Mouse (Mus musculus) liver, embryonic 13.5 days (tissue): ENCODE measurements around the gene Nrbf2. TPM values are rescaled to one million over a fixed set of nuclear protein-coding genes. Genes with fewer than 3 reads are reported as not detected.
A peak's percentile ranks its signal among the peaks of the same experiment; 100 is the strongest.

ENCODE experiments used
- ATAC-seq: fragments of 200-750 bp; cut with Nextera tagmentation; 2 replicates; pipeline ENCODE4 v1.8.0; 2017; ENCODE audit warnings: low read depth, mild to moderate bottlenecking, moderate number of reproducible peaks, moderate library complexity
- DNase-seq: peaks from one replicate; pipeline ENCODE4 v3.0.0; 2022
- H3K27ac ChIP-seq: fragments of 300-500 bp; sonication (generic); 2 replicates; pipeline ENCODE4 v1.5.1; 2015; ENCODE audit warnings: moderate library complexity, mild to moderate bottlenecking, inconsistent platforms
- H3K27me3 ChIP-seq: fragments of 300-500 bp; sonication (generic); 2 replicates; pipeline ENCODE4 v1.6.1; 2015; ENCODE audit warnings: mild to moderate bottlenecking, inconsistent platforms
- H3K36me3 ChIP-seq: fragments of 300-500 bp; sonication (generic); 2 replicates; pipeline ENCODE4 v1.6.1; 2015; ENCODE audit warnings: mild to moderate bottlenecking, inconsistent platforms
- H3K4me1 ChIP-seq: fragments of 300-500 bp; sonication (generic); replicated peaks from 2 replicates; pipeline ENCODE4 v1.6.1; 2015; ENCODE audit warnings: inconsistent platforms
- H3K4me2 ChIP-seq: fragments of 300-500 bp; sonication (generic); 2 replicates; pipeline ENCODE4 v1.6.1; 2015; ENCODE audit warnings: inconsistent platforms, mild to moderate bottlenecking, moderate library complexity
- H3K4me3 ChIP-seq: fragments of 300-500 bp; sonication (generic); replicated peaks from 2 replicates; pipeline ENCODE4 v1.5.1; 2015; ENCODE audit warnings: mild to moderate bottlenecking, inconsistent platforms
- H3K9ac ChIP-seq: fragments of 300-500 bp; sonication (generic); 2 replicates; pipeline ENCODE4 v1.6.1; 2015; ENCODE audit warnings: mild to moderate bottlenecking, inconsistent platforms
- H3K9me3 ChIP-seq: fragments of 300-500 bp; sonication (generic); replicated peaks from 2 replicates; pipeline ENCODE4 v1.6.1; 2016; ENCODE audit warnings: inconsistent platforms
- WGBS: fragments of 180-500 bp; shearing (Covaris S2); methylation state at CpG from one replicate; pipeline ENCODE4 v1.1.7; 2015; ENCODE audit not compliant: insufficient replicate concordance; 5-methylcytosine and 5-hydroxymethylcytosine counted together
- polyA plus RNA-seq: library from polyadenylated mRNA; unstranded; fragments of >200 nt; fragmentation: Nextera tagmentation; extraction: Ambion mirVana; gene quantifications from 2 replicates; pipeline ENCODE4 v1.2.1, GENCODE M21; 2015

The Nrbf2 gene
- polyA plus RNA-seq, 1 experiment from 2014 or later, result 19.2 TPM

- no peaks in the 10 kb centered on the region for H3K4me1 ChIP-seq
- WGBS, result 55% methylated on average over 6 of the region's 6 CpGs
Observed at GRCm38 (mm10) chr10:67312456-67312855, 27.4 kb upstream of the Nrbf2 start.

GRCm38 (mm10) chr10:67311277-67311959 lies 26.3 kb upstream of the Nrbf2 start:
- Histone ChIP-seq H3K4me2 (no peak overlapping the region), H3K9ac (no peak overlapping the region), H3K4me3 (no peak overlapping the region), H3K36me3 (no peaks in the 10 kb centered on the region), H3K9me3 (no peaks in the 10 kb centered on the region), H3K27me3 (no peaks in the 10 kb centered on the region), H3K4me1 (no peaks in the 10 kb centered on the region), H3K27ac (no peak overlapping the region)
- WGBS, result 19% methylated on average over 9 of the region's 9 CpGs
- ATAC-seq, result peak; percentile 52; the same call in 1 of the 2 replicates
- DNase-seq, result peak; percentile 31

More at GRCm38 (mm10) chr10:67312456-67312855, 27.4 kb upstream of the Nrbf2 start:
- Histone ChIP-seq H3K9me3 (no peaks in the 10 kb centered on the region), H3K27ac (no peak overlapping the region), H3K9ac (no peak overlapping the region), H3K27me3 (no peaks in the 10 kb centered on the region), H3K4me2 (no peak overlapping the region), H3K4me3 (no peak overlapping the region), H3K36me3 (no peaks in the 10 kb centered on the region)
- no peak for ATAC-seq
- no peak for DNase-seq

- 65% methylated on average over 7 of the region's 7 CpGs for WGBS
- ATAC-seq (no peak), DNase-seq (no peak)
- H3K27ac ChIP-seq, result no peak overlapping the region
- H3K36me3 ChIP-seq, result no peaks in the 10 kb centered on the region
- H3K9me3 ChIP-seq, result no peaks in the 10 kb centered on the region
- H3K4me2 ChIP-seq, result no peak overlapping the region
- H3K4me3 ChIP-seq, result no peak overlapping the region
- no peaks in the 10 kb centered on the region for H3K4me1 ChIP-seq
- H3K27me3 ChIP-seq, result no peaks in the 10 kb centered on the region
- H3K9ac ChIP-seq, result no peak overlapping the region
Observed at GRCm38 (mm10) chr10:67309483-67310138, 24.5 kb upstream of the Nrbf2 start.

DNA sequence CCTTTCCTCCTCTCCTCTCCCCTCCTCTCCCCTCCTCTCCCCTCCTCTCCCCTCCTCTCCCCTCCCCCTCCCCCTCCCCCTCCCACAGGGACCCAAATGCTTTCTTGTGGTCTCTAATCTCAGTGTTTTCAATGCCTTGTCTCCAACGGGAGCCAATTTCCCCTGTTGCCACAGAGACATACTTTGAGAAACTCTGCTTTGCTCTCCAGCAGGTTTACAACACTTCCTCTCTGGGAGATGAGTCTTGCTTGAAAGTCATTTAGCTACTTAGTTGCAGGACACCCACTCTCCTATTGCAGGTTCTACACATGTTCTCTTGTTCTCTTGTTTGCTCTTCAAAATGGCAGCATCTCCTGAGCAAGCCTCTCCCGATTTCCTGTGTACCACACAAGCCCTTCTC lies 17.2 kb upstream of the Nrbf2 start:
- Histone ChIP-seq H3K4me1 (peaks cover 27% of the 10 kb centered on the region), H3K4me3 (no peak overlapping the region), H3K4me2 (no peak overlapping the region), H3K36me3 (no peaks in the 10 kb centered on the region), H3K9ac (no peak overlapping the region), H3K27me3 (no peaks in the 10 kb centered on the region), H3K27ac (no peak overlapping the region), H3K9me3 (no peaks in the 10 kb centered on the region)
- DNase-seq (no peak), ATAC-seq (no peak)
- WGBS, result 41% methylated on average over 2 of the region's 2 CpGs

GRCm38 (mm10) chr10:67301046-67301445 lies 15.9 kb upstream of the Nrbf2 start:
- no peaks in the 10 kb centered on the region for H3K27me3 ChIP-seq
- peak; percentile 29; the same call in 1 of the 2 replicates for ATAC-seq
- H3K9me3 ChIP-seq, result no peaks in the 10 kb centered on the region
- H3K9ac ChIP-seq, result no peak overlapping the region
- 32% methylated on average over 6 of the region's 6 CpGs for WGBS
- H3K4me3 ChIP-seq, result no peak overlapping the region
- DNase-seq, result no peak
- H3K4me1 ChIP-seq, result peaks cover 40% of the 10 kb centered on the region
- H3K27ac ChIP-seq, result no peak overlapping the region
- H3K36me3 ChIP-seq, result no peaks in the 10 kb centered on the region
- H3K4me2 ChIP-seq, result no peak overlapping the region

- Histone ChIP-seq H3K27ac (no peak overlapping the region), H3K4me1 (peaks cover 53% of the 10 kb centered on the region), H3K4me2 (no peak overlapping the region), H3K36me3 (no peaks in the 10 kb centered on the region), H3K9me3 (no peaks in the 10 kb centered on the region), H3K9ac (0 out of 2 replicates have a peak overlapping the region, but pooled peaks have one; percentile 19), H3K27me3 (no peaks in the 10 kb centered on the region), H3K4me3 (no peak overlapping the region)
- ATAC-seq, result no peak
- DNase-seq, result no peak
- WGBS, result 72% methylated on average over 4 of the region's 4 CpGs
Observed at GRCm38 (mm10) chr10:67299285-67299684, 14.2 kb upstream of the Nrbf2 start.

DNA sequence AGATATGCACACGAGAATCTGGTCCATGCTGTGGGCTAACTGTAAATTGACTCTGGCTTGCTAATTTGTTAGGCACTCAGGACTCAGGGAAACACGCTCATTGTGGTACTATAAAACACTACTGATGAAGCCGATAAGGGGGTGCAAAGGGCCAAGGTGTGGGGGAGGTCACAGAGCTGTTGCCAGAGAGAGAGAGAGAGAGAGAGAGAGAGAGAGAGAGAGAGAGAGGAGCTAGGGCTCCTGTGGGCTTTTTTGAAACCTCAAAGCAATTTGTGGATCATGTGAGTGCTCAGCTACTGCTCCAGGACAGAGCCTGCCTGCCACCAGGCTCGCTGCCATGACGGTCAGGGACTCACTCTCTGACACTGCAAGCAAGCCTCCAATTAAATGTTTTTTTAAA lies 13.8 kb upstream of the Nrbf2 start:
- H3K27me3 ChIP-seq, result no peaks in the 10 kb centered on the region
- H3K4me2 ChIP-seq, result 0 out of 2 replicates have a peak overlapping the region, but pooled peaks have one; percentile 13
- H3K9ac ChIP-seq, result peak overlapping the region; percentile 19; the same call in 1 of the 2 replicates
- no peak overlapping the region for H3K4me3 ChIP-seq
- H3K4me1 ChIP-seq, result peaks cover 53% of the 10 kb centered on the region
- WGBS, result 50% methylated on average over 5 of the region's 5 CpGs
- no peaks in the 10 kb centered on the region for H3K9me3 ChIP-seq
- no peaks in the 10 kb centered on the region for H3K36me3 ChIP-seq
- ATAC-seq (no peak), DNase-seq (no peak)
- no peak overlapping the region for H3K27ac ChIP-seq

DNA sequence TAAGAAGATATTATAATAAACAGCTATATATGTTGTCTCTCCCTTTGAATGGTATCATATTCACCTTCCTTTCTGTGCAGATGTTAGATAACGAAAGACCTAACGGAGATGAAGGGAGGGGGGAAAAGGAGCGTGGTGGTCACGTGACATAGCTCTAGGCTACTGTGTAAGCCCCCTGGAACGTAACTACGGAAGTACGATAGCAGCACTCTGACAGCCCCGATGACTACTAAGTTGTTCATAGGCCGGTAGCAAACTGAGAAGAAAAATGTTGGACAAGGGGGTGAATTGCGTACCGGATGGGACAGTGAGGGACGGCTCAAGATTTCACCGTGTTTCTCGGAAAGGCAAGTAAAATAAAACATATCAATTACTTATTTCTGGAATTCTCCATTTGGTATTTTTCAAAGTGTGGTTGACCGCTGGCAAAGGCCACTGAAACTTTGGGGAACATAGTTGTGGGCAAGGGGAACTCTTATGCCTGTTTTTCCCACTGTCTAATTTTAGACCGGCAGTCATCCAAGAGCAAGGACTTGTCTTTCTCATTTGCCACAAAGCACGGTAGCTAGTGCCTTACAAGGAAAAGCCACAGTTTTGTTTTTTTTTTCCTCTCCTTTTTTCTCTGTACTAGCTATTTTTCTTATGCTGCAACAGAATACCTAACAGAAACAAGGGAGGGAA lies 12.2 kb upstream of the Nrbf2 start:
- no peak for DNase-seq
- H3K27ac ChIP-seq, result peak overlapping the region; percentile 85; the same call in 1 of the 2 replicates
- WGBS, result 67% methylated on average over 17 of the region's 17 CpGs
- H3K4me2 ChIP-seq, result peak overlapping the region; percentile 51
- peak overlapping the region; percentile 8; the same call in 1 of the 2 replicates for H3K9ac ChIP-seq
- no peaks in the 10 kb centered on the region for H3K36me3 ChIP-seq
- H3K9me3 ChIP-seq, result no peaks in the 10 kb centered on the region
- no peaks in the 10 kb centered on the region for H3K27me3 ChIP-seq
- H3K4me1 ChIP-seq, result peaks cover 50% of the 10 kb centered on the region
- peak; percentile 10; the same call in 1 of the 2 replicates for ATAC-seq
- H3K4me3 ChIP-seq, result peak overlapping the region; percentile 17

DNA sequence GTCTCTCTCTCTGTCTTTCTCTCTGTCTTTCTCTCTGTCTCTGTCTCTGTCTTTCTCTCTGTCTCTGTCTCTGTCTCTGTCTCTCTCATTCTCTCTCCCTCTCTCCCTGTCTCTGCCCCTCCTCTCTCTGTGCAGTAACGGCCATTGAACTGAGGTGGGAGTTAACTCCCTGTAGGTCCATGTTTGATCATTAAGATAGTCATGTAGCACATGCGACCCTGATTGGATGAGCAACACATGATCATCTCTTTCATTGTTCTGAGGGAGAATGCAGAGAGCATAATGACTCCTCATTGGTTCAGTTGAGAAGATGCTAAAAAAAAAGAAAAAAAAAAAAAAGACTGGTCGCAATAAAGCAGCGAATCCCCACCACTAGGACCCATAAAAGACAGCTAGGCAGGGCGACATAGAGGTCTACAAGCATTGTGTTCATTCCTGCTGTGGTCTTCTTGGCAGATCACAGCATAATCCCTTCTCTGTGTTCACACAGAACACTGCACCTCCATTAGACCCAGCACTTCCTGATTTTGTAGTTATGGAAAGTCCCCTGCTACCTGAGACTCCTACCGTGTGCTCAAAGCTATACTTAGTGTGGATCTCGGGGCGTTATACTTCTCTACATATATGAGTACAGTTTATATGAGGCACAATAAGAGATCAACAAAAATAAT lies 11.5 kb upstream of the Nrbf2 start:
- Histone ChIP-seq H3K27me3 (no peaks in the 10 kb centered on the region), H3K9me3 (no peaks in the 10 kb centered on the region), H3K9ac (peak overlapping the region; percentile 49; the same call in 1 of the 2 replicates), H3K4me3 (no peak overlapping the region; the same call in none of the 2 replicates), H3K27ac (peak overlapping the region; percentile 85), H3K4me1 (peaks cover 50% of the 10 kb centered on the region), H3K4me2 (peak overlapping the region; percentile 51), H3K36me3 (no peaks in the 10 kb centered on the region)
- ATAC-seq (peak; percentile 57), DNase-seq (no peak)
- 50% methylated on average over 8 of the region's 8 CpGs for WGBS

GRCm38 (mm10) chr10:67295938-67296466 lies 10.9 kb upstream of the Nrbf2 start:
- peak overlapping the region; percentile 85 for H3K27ac ChIP-seq
- peak overlapping the region; percentile 49 for H3K9ac ChIP-seq
- no peaks in the 10 kb centered on the region for H3K9me3 ChIP-seq
- no peaks in the 10 kb centered on the region for H3K27me3 ChIP-seq
- ATAC-seq (peak; percentile 75), DNase-seq (no peak)
- peaks cover 48% of the 10 kb centered on the region for H3K4me1 ChIP-seq
- H3K4me3 ChIP-seq, result no peak overlapping the region; the same call in 1 of the 2 replicates
- WGBS, result 19% methylated on average over 7 of the region's 7 CpGs
- H3K36me3 ChIP-seq, result no peaks in the 10 kb centered on the region
- H3K4me2 ChIP-seq, result peak overlapping the region; percentile 51
